Mouse (Mus musculus) limb, embryonic 15.5 days (tissue): Measurements from ENCODE around the gene Sord. TPM values are rescaled to one million over a fixed set of nuclear protein-coding genes. Genes with fewer than 3 reads are reported as not detected.
"Not testable (repeated sequence)": the region's sequence is repeated elsewhere in the genome, so short reads cannot be mapped to it uniquely, and the experiment has no call there.

Source experiments
- ATAC-seq: fragments of 200-750 bp; cut with Nextera tagmentation; 2 replicates; pipeline ENCODE4 v1.8.0; 2017; ENCODE audit warnings: low read depth, moderate TSS enrichment; ENCODE audit not compliant: insufficient number of reproducible peaks, low FRiP score, low TSS enrichment
- H3K27ac ChIP-seq: fragments of 300-500 bp; sonication (generic); 2 replicates; pipeline ENCODE4 v1.5.1; 2015; ENCODE audit warnings: moderate library complexity, mild to moderate bottlenecking, inconsistent platforms
- H3K27me3 ChIP-seq: fragments of 300-500 bp; sonication (generic); 2 replicates; pipeline ENCODE4 v1.6.1; 2015; ENCODE audit warnings: inconsistent platforms
- H3K36me3 ChIP-seq: fragments of 300-500 bp; sonication (generic); 2 replicates; pipeline ENCODE4 v1.6.1; 2015; ENCODE audit warnings: inconsistent platforms
- H3K4me1 ChIP-seq: fragments of 300-500 bp; sonication (generic); 2 replicates; pipeline ENCODE4 v1.6.1; 2015; ENCODE audit warnings: inconsistent platforms
- H3K4me2 ChIP-seq: fragments of 300-500 bp; sonication (generic); 2 replicates; pipeline ENCODE4 v1.6.1; 2015; ENCODE audit warnings: mild to moderate bottlenecking, inconsistent platforms
- H3K4me3 ChIP-seq: fragments of 300-500 bp; sonication (generic); 2 replicates; pipeline ENCODE4 v1.5.1; 2015; ENCODE audit warnings: mild to moderate bottlenecking, inconsistent platforms
- H3K9ac ChIP-seq: fragments of 300-500 bp; sonication (generic); 2 replicates; pipeline ENCODE4 v1.6.1; 2015; ENCODE audit warnings: inconsistent platforms
- H3K9me3 ChIP-seq: fragments of 300-500 bp; sonication (generic); 2 replicates; pipeline ENCODE4 v1.6.1; 2016; ENCODE audit warnings: inconsistent platforms
- WGBS: fragments of 180-500 bp; shearing (Covaris S2); methylation state at CpG from one replicate; pipeline ENCODE4 v1.1.7; 2015; 5-methylcytosine and 5-hydroxymethylcytosine counted together
- polyA plus RNA-seq: library from polyadenylated mRNA; unstranded; fragments of >200 nt; fragmentation: Nextera tagmentation; extraction: Ambion mirVana; gene quantifications from 2 replicates; pipeline ENCODE4 v1.2.1, GENCODE M21; 2015

Gene Sord
- polyA plus RNA-seq: 28.2 and 29.0 TPM in 2 replicates

DNA sequence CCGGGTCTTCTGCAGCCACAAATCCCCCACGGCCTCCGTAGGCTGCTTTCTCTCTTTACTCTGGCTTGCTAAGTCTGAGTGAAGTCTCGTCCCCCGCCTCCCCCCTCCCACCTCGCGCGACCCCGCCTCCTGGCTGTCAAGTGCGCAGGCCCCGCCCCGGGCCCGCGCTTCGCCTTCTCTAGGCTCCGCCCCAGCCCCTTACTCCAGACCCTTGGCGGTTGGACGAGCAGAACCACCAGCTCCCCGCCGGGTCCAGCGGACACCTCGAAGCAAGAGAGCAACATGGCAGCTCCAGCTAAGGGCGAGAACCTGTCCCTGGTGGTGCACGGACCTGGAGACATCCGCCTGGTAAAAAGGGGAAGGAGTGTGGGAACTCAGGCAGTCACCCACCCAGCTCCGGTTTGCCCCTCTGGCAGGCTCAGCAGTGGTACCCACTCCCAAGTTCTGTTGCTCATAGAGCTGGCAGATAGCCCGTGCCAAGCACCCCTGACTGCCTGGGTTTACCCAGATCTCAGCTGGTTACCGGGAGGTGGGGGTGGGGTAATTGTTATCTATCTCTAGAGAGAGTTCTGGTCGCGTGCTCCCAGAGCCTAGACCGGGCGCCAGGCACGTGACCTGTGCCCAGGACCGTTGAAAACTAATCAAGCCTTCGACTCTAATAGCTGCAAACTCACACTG is at the start of gene Sord:
Sord (plus strand) TSS at position 139 of the 678 bp plus-strand sequence.
- no peaks in the 10 kb centered on the region for H3K9me3 ChIP-seq
- H3K4me3 ChIP-seq: peak within 1 kb of the TSS; percentile 60
- peak; percentile 88 for ATAC-seq
- H3K4me1 ChIP-seq: peaks cover 13% of the 10 kb centered on the region; the same call in 1 of the 2 replicates
- H3K36me3 ChIP-seq: no peaks in the 10 kb centered on the region
- no peaks in the 10 kb centered on the region for H3K27me3 ChIP-seq
- peak within 1 kb of the TSS; percentile 80; the same call in 1 of the 2 replicates for H3K27ac ChIP-seq
- H3K9ac ChIP-seq: peak within 1 kb of the TSS; percentile 26
- peak within 1 kb of the TSS; percentile 81 for H3K4me2 ChIP-seq
- WGBS: under 1% methylated on average over 34 of the region's 35 CpGs

GRCm38 (mm10) chr2:122185086-122185485 is 49.5 kb upstream of the Sord start:
- Histone ChIP-seq H3K9ac (no peak overlapping the region), H3K27me3 (no peaks in the 10 kb centered on the region), H3K36me3 (no peaks in the 10 kb centered on the region), H3K9me3 (no peaks in the 10 kb centered on the region), H3K27ac (no peak overlapping the region), H3K4me1 (0 out of 2 replicates have a peak, but pooled peaks cover 3% of the 10 kb centered on the region), H3K4me2 (no peak overlapping the region), H3K4me3 (no peak overlapping the region)
- ATAC-seq: no peak
- WGBS: 80% methylated on average over 4 of the region's 4 CpGs

DNA sequence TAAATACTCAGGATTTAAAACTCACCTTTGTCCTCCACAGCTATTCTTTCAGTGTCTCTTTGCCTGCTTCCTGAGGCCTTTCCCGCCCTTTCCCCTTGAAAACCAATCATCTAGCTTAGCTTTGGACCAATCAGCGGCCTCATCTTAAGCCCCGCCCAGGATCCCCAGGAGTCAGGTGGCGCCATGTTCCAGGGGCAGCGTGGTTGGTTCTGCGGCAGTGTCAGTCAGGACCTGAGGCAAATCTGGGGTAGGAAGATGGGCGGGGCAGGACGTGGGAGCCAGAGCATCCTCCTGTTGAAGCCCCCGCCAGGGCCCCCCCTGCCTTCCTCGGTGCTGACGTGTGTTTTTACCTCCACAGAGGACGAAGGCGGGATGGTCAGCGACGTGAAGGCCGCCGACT is 48.4 kb upstream of the Sord start, which contains the start of the genes Patl2 and Terb2:
Patl2 (minus strand) TSS at position 84 of the 400 bp plus-strand sequence.
Terb2 (plus strand) TSS at position 167 of the 400 bp plus-strand sequence.
- H3K4me1 ChIP-seq: 0 out of 2 replicates have a peak, but pooled peaks cover 3% of the 10 kb centered on the region
- no peaks in the 10 kb centered on the region for H3K9me3 ChIP-seq
- no peak within 1 kb of the TSS for H3K27ac ChIP-seq
- no peak for ATAC-seq
- H3K4me2 ChIP-seq: no peak within 1 kb of the TSS
- WGBS: 81% methylated on average over 17 of the region's 17 CpGs
- H3K9ac ChIP-seq: no peak within 1 kb of the TSS
- H3K4me3 ChIP-seq: no peak within 1 kb of the TSS
- no peaks in the 10 kb centered on the region for H3K27me3 ChIP-seq
- H3K36me3 ChIP-seq: no peaks in the 10 kb centered on the region

DNA sequence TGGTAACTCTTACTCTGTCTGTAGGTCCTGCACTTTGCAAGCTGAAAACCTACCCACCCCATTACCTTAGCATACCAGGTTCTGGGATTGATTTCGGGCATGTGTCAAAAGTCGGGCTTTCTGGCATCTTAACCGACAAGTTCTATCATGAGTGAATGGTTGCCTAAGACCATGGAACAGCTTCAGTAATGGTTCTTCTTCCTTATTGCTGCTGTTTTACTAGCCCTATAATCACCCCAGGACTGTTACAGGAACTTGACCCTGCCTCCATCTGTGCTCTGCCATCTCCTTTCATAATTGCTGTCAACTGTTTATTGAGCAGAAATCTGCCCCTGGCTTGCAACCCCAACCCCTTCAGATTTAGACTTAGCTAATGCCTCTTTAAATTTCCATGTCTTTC is 47.8 kb upstream of the Sord start:
- no peaks in the 10 kb centered on the region for H3K27me3 ChIP-seq
- H3K4me1 ChIP-seq: 0 out of 2 replicates have a peak, but pooled peaks cover 3% of the 10 kb centered on the region
- no peak overlapping the region for H3K27ac ChIP-seq
- 54% methylated on average over 3 of the region's 3 CpGs for WGBS
- no peak overlapping the region for H3K4me2 ChIP-seq
- ATAC-seq: no peak
- no peak overlapping the region for H3K9ac ChIP-seq
- no peaks in the 10 kb centered on the region for H3K9me3 ChIP-seq
- H3K4me3 ChIP-seq: no peak overlapping the region
- no peaks in the 10 kb centered on the region for H3K36me3 ChIP-seq

DNA sequence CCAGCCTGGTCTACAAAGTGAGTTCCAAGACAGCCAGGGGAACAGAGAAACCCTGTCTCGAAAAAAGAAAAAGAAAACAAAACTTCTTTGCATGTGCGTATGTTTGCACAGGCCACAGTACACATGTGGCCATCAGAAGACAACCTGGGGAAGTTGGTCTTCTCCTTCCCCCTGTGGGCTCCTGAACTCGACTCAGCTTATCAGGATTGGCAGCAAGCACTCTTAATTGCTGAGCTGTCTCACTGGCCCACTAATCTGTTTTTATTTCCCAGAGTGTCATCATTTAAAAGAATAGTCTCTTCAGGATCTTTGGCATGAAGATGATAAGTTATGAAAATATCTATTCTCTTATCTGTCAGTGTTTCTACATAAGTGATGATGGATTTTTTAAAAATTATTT is 42.7 kb upstream of the Sord start:
- Histone ChIP-seq H3K4me2 (no peak overlapping the region), H3K36me3 (no peaks in the 10 kb centered on the region), H3K27ac (no peak overlapping the region), H3K9me3 (no peaks in the 10 kb centered on the region), H3K4me3 (no peak overlapping the region), H3K27me3 (no peaks in the 10 kb centered on the region), H3K9ac (no peak overlapping the region), H3K4me1 (no peaks in the 10 kb centered on the region)
- no peak for ATAC-seq
- 74% methylated on average over 3 of the region's 3 CpGs for WGBS

- H3K4me3 ChIP-seq: no peak overlapping the region
- no peaks in the 10 kb centered on the region for H3K4me1 ChIP-seq
- H3K27ac ChIP-seq: no peak overlapping the region
- no peaks in the 10 kb centered on the region for H3K27me3 ChIP-seq
- no peaks in the 10 kb centered on the region for H3K36me3 ChIP-seq
- H3K9me3 ChIP-seq: no peaks in the 10 kb centered on the region
- 66% methylated on average over 1 of the region's 1 CpGs for WGBS
- ATAC-seq: no peak
- H3K4me2 ChIP-seq: no peak overlapping the region
- H3K9ac ChIP-seq: no peak overlapping the region
These were observed 40.0 kb upstream of the Sord start for GRCm38 (mm10) chr2:122194509-122194929.

GRCm38 (mm10) chr2:122201501-122201900 is 33.0 kb upstream of the Sord start:
- Histone ChIP-seq H3K27me3 (no peaks in the 10 kb centered on the region), H3K9ac (no peak overlapping the region), H3K4me1 (no peaks in the 10 kb centered on the region), H3K27ac (no peak overlapping the region), H3K9me3 (no peaks in the 10 kb centered on the region), H3K4me3 (no peak overlapping the region), H3K4me2 (no peak overlapping the region), H3K36me3 (no peaks in the 10 kb centered on the region)
- no peak for ATAC-seq
- 80% methylated on average over 1 of the region's 1 CpGs for WGBS

- no peak overlapping the region for H3K4me3 ChIP-seq
- WGBS: 51% methylated on average over 2 of the region's 2 CpGs
- no peak for ATAC-seq
- no peaks in the 10 kb centered on the region for H3K27me3 ChIP-seq
- H3K27ac ChIP-seq: no peak overlapping the region
- H3K9me3 ChIP-seq: no peaks in the 10 kb centered on the region
- H3K4me2 ChIP-seq: no peak overlapping the region
- H3K4me1 ChIP-seq: no peaks in the 10 kb centered on the region
- no peak overlapping the region for H3K9ac ChIP-seq
- no peaks in the 10 kb centered on the region for H3K36me3 ChIP-seq
These were observed 28.0 kb upstream of the Sord start for GRCm38 (mm10) chr2:122206440-122207107.

DNA sequence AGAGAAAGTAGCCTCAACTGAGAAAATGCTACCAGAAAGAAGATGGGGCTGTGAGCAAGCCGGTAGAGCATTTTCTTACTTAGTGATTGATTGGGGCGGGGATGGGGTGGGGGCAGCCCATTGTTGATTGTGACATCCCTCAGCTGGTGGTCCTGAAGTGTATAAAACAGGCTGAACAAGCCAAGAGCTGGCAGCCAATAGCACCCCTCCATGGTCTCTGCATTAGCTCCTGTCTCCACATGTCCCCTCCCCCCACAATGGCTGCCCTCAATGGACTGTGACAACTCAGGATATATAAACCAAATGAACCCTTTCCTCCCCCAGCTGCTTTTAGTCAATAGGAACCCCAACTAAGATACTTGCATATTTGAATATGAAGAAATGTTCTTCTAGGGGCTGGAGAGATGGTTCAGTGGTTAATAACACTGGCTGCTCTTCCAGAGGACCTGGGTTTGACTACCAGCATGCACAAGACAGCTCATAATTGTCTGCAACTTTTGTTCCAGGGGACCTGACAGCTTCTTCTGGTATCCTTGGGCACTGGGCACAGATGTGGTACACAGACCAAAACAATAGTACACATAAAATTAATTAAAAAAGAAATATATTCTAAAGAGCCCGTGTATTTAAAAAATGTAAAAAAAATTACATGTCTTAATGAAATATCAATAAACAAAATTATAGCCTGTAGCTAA is 23.9 kb upstream of the Sord start:
- H3K9me3 ChIP-seq: no peaks in the 10 kb centered on the region
- no peak for ATAC-seq
- H3K9ac ChIP-seq: no peak overlapping the region
- H3K4me3 ChIP-seq: no peak overlapping the region
- no peaks in the 10 kb centered on the region for H3K36me3 ChIP-seq
- no peak overlapping the region for H3K27ac ChIP-seq
- H3K27me3 ChIP-seq: no peaks in the 10 kb centered on the region
- no peak overlapping the region for H3K4me2 ChIP-seq
- no peaks in the 10 kb centered on the region for H3K4me1 ChIP-seq
- WGBS: 75% methylated on average over 3 of the region's 3 CpGs

GRCm38 (mm10) chr2:122217075-122217474 is 17.5 kb upstream of the Sord start:
- not testable (repeated sequence) for H3K4me3 ChIP-seq, ATAC-seq, H3K9ac ChIP-seq, H3K9me3 ChIP-seq, H3K4me1 ChIP-seq, H3K36me3 ChIP-seq, H3K27me3 ChIP-seq, H3K27ac ChIP-seq, H3K4me2 ChIP-seq
- WGBS: 89% methylated on average over 4 of the region's 4 CpGs

DNA sequence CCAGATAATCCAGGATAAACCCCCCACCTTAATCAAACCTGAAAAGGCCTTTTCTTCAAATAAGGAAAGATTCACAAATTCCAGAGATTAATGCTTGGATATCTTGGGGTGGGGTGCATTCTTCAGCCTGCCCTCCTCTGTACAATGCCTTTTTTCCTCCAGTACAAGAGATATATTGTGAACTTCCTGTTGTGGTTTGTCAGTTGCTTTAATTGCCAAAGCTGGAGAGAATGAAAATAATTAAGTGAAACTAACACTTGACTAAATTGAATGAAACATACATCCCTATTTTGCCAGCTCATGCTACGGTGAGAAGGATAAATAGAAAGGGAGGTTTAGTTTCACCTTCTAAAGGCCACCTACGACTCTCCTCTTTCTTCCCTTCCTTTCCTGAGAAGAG is 16.3 kb upstream of the Sord start:
- no peak overlapping the region for H3K9ac ChIP-seq
- no peak for ATAC-seq
- H3K27ac ChIP-seq: no peak overlapping the region
- no peaks in the 10 kb centered on the region for H3K27me3 ChIP-seq
- no peaks in the 10 kb centered on the region for H3K36me3 ChIP-seq
- no peaks in the 10 kb centered on the region for H3K9me3 ChIP-seq
- no peaks in the 10 kb centered on the region for H3K4me1 ChIP-seq
- no peak overlapping the region for H3K4me2 ChIP-seq
- H3K4me3 ChIP-seq: no peak overlapping the region
- 77% methylated on average over 2 of the region's 2 CpGs for WGBS

GRCm38 (mm10) chr2:122221378-122221777 is 13.2 kb upstream of the Sord start:
- H3K4me2 ChIP-seq: no peak overlapping the region
- no peaks in the 10 kb centered on the region for H3K36me3 ChIP-seq
- no peak overlapping the region for H3K4me3 ChIP-seq
- H3K9me3 ChIP-seq: no peaks in the 10 kb centered on the region
- H3K4me1 ChIP-seq: no peaks in the 10 kb centered on the region
- H3K27me3 ChIP-seq: no peaks in the 10 kb centered on the region
- H3K9ac ChIP-seq: no peak overlapping the region
- WGBS: 52% methylated on average over 4 of the region's 4 CpGs
- H3K27ac ChIP-seq: no peak overlapping the region
- ATAC-seq: no peak
